Mouse (Mus musculus) hindbrain, embryonic 16.5 days (tissue): ENCODE measurements at regions not wholly inside any gene's neighbourhood (a gene's known extent, or its start where the extent isn't known, plus 50 kb on each side); places are given as distances from the start of the nearest gene placed in this dataset.

Experiments
- ATAC-seq: fragments of 200-750 bp; cut with Nextera tagmentation; 2 replicates; pipeline ENCODE4 v1.8.0; 2017; ENCODE audit warnings: moderate TSS enrichment, moderate library complexity
- H3K27ac ChIP-seq: fragments of 300-500 bp; sonication (generic); 2 replicates; pipeline ENCODE4 v1.5.1; 2014; ENCODE audit warnings: low read depth, mild to moderate bottlenecking, control low read depth, low read length, moderate library complexity
- H3K27me3 ChIP-seq: fragments of 300-500 bp; sonication (generic); replicated peaks from 2 replicates; pipeline ENCODE4 v1.6.1; 2014; ENCODE audit warnings: low read length; ENCODE audit not compliant: control insufficient read depth, insufficient read depth
- H3K36me3 ChIP-seq: fragments of 300-500 bp; sonication (generic); 2 replicates; pipeline ENCODE4 v1.6.1; 2014; ENCODE audit warnings: mild to moderate bottlenecking, low read length, moderate library complexity, mixed read lengths; ENCODE audit not compliant: control insufficient read depth, insufficient read depth
- H3K4me1 ChIP-seq: fragments of 300-500 bp; sonication (generic); 2 replicates; pipeline ENCODE4 v1.6.1; 2014; ENCODE audit warnings: low read depth, low read length; ENCODE audit not compliant: control insufficient read depth, insufficient read depth
- H3K4me2 ChIP-seq: fragments of 300-500 bp; sonication (generic); 2 replicates; pipeline ENCODE4 v1.6.1; 2014; ENCODE audit warnings: mild to moderate bottlenecking, low read length, control low read depth, moderate library complexity
- H3K4me3 ChIP-seq: fragments of 300-500 bp; sonication (generic); 2 replicates; pipeline ENCODE4 v1.5.1; 2014; ENCODE audit warnings: mild to moderate bottlenecking, low read length, control low read depth, moderate library complexity
- H3K9ac ChIP-seq: fragments of 300-500 bp; sonication (generic); 2 replicates; pipeline ENCODE4 v1.6.1; 2014; ENCODE audit warnings: low read depth, mild to moderate bottlenecking, control low read depth, low read length, moderate library complexity
- H3K9me3 ChIP-seq: fragments of 300-500 bp; sonication (generic); 2 replicates; pipeline ENCODE4 v1.6.1; 2014; ENCODE audit warnings: mild to moderate bottlenecking, low read length, moderate library complexity; ENCODE audit not compliant: control insufficient read depth
- WGBS: fragments of 180-500 bp; shearing (Covaris S2); extraction: QIAGEN DNeasy Blood & Tissue Kit; methylation state at CpG from one replicate; pipeline ENCODE4 v1.1.7; 2014; 5-methylcytosine and 5-hydroxymethylcytosine counted together

- Histone ChIP-seq H3K27ac (no peak overlapping the region), H3K4me3 (no peak overlapping the region), H3K36me3 (no peaks in the 10 kb centered on the region), H3K9me3 (no peaks in the 10 kb centered on the region), H3K27me3 (no peaks in the 10 kb centered on the region), H3K9ac (no peak overlapping the region), H3K4me2 (no peak overlapping the region), H3K4me1 (no peaks in the 10 kb centered on the region)
- ATAC-seq: no peak
- 21% methylated on average over 10 of the region's 10 CpGs for WGBS
Observed at GRCm38 (mm10) chr8:118042253-118042860, 240.6 kb upstream of the Mphosph6 start.

GRCm38 (mm10) chr8:118041253-118041652 is 239.5 kb upstream of the Mphosph6 start:
- Histone ChIP-seq H3K9me3 (no peaks in the 10 kb centered on the region), H3K27ac (no peak overlapping the region), H3K27me3 (no peaks in the 10 kb centered on the region), H3K9ac (no peak overlapping the region), H3K4me1 (no peaks in the 10 kb centered on the region), H3K36me3 (no peaks in the 10 kb centered on the region), H3K4me2 (no peak overlapping the region), H3K4me3 (no peak overlapping the region)
- WGBS: 77% methylated on average over 6 of the region's 6 CpGs
- ATAC-seq: no peak

GRCm38 (mm10) chr8:118037801-118038200 is 236.1 kb upstream of the Mphosph6 start:
- 77% methylated on average over 4 of the region's 4 CpGs for WGBS
- no peak overlapping the region for H3K4me2 ChIP-seq
- H3K4me1 ChIP-seq: peaks cover 8% of the 10 kb centered on the region
- H3K27ac ChIP-seq: no peak overlapping the region
- no peaks in the 10 kb centered on the region for H3K9me3 ChIP-seq
- H3K27me3 ChIP-seq: no peaks in the 10 kb centered on the region
- ATAC-seq: no peak
- no peaks in the 10 kb centered on the region for H3K36me3 ChIP-seq
- H3K4me3 ChIP-seq: no peak overlapping the region
- no peak overlapping the region for H3K9ac ChIP-seq

GRCm38 (mm10) chr8:118034051-118034450 is 232.3 kb upstream of the Mphosph6 start:
- peaks cover 14% of the 10 kb centered on the region for H3K4me1 ChIP-seq
- H3K27ac ChIP-seq: peak overlapping the region; percentile 70
- no peaks in the 10 kb centered on the region for H3K36me3 ChIP-seq
- ATAC-seq: peak; percentile 87
- 25% methylated on average over 13 of the region's 13 CpGs for WGBS
- H3K9me3 ChIP-seq: no peaks in the 10 kb centered on the region
- H3K9ac ChIP-seq: peak overlapping the region; percentile 39
- H3K4me2 ChIP-seq: peak overlapping the region; percentile 42
- no peak overlapping the region for H3K4me3 ChIP-seq
- H3K27me3 ChIP-seq: no peaks in the 10 kb centered on the region

GRCm38 (mm10) chr8:118031406-118031805 is 229.7 kb upstream of the Mphosph6 start:
- no peaks in the 10 kb centered on the region for H3K36me3 ChIP-seq
- no peaks in the 10 kb centered on the region for H3K9me3 ChIP-seq
- H3K27ac ChIP-seq: no peak overlapping the region
- H3K4me2 ChIP-seq: no peak overlapping the region
- H3K4me1 ChIP-seq: peaks cover 14% of the 10 kb centered on the region
- no peak for ATAC-seq
- no peaks in the 10 kb centered on the region for H3K27me3 ChIP-seq
- no peak overlapping the region; the same call in 1 of the 2 replicates for H3K9ac ChIP-seq
- WGBS: 23% methylated on average over 6 of the region's 6 CpGs
- no peak overlapping the region for H3K4me3 ChIP-seq

GRCm38 (mm10) chr8:118028061-118028850 is 226.5 kb upstream of the Mphosph6 start:
- Histone ChIP-seq H3K36me3 (no peaks in the 10 kb centered on the region), H3K27me3 (no peaks in the 10 kb centered on the region), H3K9ac (no peak overlapping the region), H3K4me3 (no peak overlapping the region), H3K4me1 (peaks cover 6% of the 10 kb centered on the region; the same call in 1 of the 2 replicates), H3K9me3 (no peaks in the 10 kb centered on the region), H3K4me2 (no peak overlapping the region), H3K27ac (no peak overlapping the region)
- 93% methylated on average over 13 of the region's 13 CpGs for WGBS
- no peak for ATAC-seq

- H3K9ac ChIP-seq: no peak overlapping the region
- H3K4me1 ChIP-seq: no peaks in the 10 kb centered on the region
- H3K9me3 ChIP-seq: no peaks in the 10 kb centered on the region
- ATAC-seq: no peak
- no peaks in the 10 kb centered on the region for H3K27me3 ChIP-seq
- no peak overlapping the region for H3K27ac ChIP-seq
- H3K4me3 ChIP-seq: no peak overlapping the region
- H3K36me3 ChIP-seq: no peaks in the 10 kb centered on the region
- no peak overlapping the region for H3K4me2 ChIP-seq
- 88% methylated on average over 1 of the region's 1 CpGs for WGBS
Observed at GRCm38 (mm10) chr8:118023451-118023850, 221.7 kb upstream of the Mphosph6 start.

- Histone ChIP-seq H3K36me3 (no peaks in the 10 kb centered on the region), H3K4me1 (no peaks in the 10 kb centered on the region), H3K27me3 (no peaks in the 10 kb centered on the region), H3K9ac (no peak overlapping the region), H3K4me3 (no peak overlapping the region), H3K4me2 (no peak overlapping the region), H3K27ac (no peak overlapping the region), H3K9me3 (no peaks in the 10 kb centered on the region)
- WGBS: 57% methylated on average over 3 of the region's 3 CpGs
- no peak for ATAC-seq
Observed at GRCm38 (mm10) chr8:118021978-118022377, 220.2 kb upstream of the Mphosph6 start.

GRCm38 (mm10) chr8:118017261-118017660 is 215.5 kb upstream of the Mphosph6 start:
- Histone ChIP-seq H3K27me3 (no peaks in the 10 kb centered on the region; the same call in 1 of the 2 replicates), H3K27ac (no peak overlapping the region), H3K9ac (no peak overlapping the region), H3K4me2 (no peak overlapping the region), H3K4me1 (no peaks in the 10 kb centered on the region), H3K36me3 (no peaks in the 10 kb centered on the region), H3K9me3 (no peaks in the 10 kb centered on the region), H3K4me3 (no peak overlapping the region)
- 29% methylated on average over 5 of the region's 6 CpGs for WGBS
- ATAC-seq: peak; percentile 61
